Mouse (Mus musculus): ENCODE measurements around the gene Dnm3. TPM values are rescaled to one million over a fixed set of nuclear protein-coding genes. Genes with fewer than 3 reads are reported as not detected.

The Dnm3 gene
- polyA plus RNA-seq (2016; fragmentation: Nextera tagmentation; extraction: Ambion mirVana), result 1.2 and 3.6 TPM in 2 replicates

DNA sequence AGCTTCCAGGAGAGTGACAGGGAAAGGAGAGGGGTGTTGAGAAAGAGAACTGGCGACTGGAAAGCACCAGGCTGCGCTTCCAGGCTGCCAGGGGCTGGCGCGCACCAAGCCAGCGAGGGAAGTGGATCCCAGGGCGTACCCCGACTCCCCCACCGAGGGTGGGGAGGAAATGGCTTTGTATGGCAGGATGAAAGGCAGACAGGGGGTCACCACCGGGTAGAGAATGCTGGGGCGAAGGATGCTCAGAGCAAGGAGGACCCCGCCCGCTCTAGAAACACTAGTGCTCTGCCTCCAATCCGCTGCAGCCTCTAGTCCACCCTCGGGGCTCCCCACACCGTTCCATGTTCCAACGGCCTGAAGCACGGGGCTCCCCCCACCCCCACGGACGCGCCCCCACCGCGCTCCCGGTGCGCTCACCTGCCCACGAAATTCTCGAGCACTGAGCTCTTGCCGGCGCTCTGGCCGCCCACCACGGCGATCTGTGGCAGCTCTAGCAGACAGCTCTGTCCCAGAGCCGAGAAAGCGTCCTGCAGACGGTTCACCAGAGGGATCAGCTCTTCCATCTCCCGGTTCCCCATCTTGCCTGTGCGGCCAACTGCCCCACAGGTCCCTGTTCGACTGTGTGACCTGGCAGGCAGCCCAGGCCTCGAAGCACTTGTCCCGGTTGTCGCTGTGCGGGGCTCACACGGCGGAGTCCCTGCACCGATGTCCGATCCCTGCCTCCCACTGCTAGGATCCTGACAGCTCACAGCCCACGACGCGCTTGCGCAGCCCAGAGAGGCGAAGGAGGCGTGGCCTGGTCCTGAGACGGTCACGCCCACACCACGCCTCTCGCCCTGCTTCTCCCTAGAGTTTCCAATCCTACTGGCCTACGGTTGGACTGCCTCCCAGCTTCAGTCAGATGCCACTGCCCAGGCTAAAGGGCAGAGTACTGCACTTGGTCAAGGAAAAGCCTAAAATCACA, at the start of gene Dnm3:
Dnm3 (minus strand) TSS at position 789 of the 964 bp plus-strand sequence.
- peak; percentile 96 for DNase-seq (ENCODE audit: low spot score)
- Histone ChIP-seq H3K4me1 (peaks cover 13% of the 10 kb centered on the region), H3K36me3 (no peaks in the 10 kb centered on the region), H3K9me3 (no peaks in the 10 kb centered on the region), H3K4me3 (peak within 1 kb of the TSS; percentile 73), H3K27me3 (ENCODE audit: insufficient read depth, poor library complexity, severe bottlenecking) (peaks cover 32% of the 10 kb centered on the region), H3K27ac (peak within 1 kb of the TSS; percentile 65)
- WGBS, result under 1% methylated on average over 56 of the region's 56 CpGs

DNA sequence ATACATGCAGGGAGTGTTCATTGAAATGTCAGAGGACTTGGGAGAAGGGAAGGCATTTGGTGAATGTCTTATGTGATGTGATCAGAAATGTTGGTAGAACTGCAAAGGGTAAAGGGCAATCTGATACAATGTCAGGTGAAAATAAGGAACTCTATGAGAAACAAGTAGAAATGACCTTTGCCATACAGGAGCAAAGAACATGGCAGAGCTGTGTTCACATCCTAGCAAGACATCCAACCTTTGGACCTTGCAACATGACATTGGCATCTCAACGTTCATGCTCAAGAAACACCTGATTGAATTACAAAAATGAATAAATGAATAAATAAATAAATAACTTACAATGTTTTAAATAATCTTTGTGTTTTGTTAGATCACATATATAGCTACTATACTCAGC, 37.3 kb upstream of the Dnm3 start:
- Histone ChIP-seq H3K27me3 (ENCODE audit: insufficient read depth, poor library complexity, severe bottlenecking) (no peaks in the 10 kb centered on the region), H3K4me1 (no peaks in the 10 kb centered on the region), H3K9me3 (no peaks in the 10 kb centered on the region), H3K27ac (no peak overlapping the region), H3K36me3 (no peaks in the 10 kb centered on the region), H3K4me3 (no peak overlapping the region)
- WGBS, result 68% methylated on average over 1 of the region's 1 CpGs
- no peak for DNase-seq (ENCODE audit: low spot score)

DNA sequence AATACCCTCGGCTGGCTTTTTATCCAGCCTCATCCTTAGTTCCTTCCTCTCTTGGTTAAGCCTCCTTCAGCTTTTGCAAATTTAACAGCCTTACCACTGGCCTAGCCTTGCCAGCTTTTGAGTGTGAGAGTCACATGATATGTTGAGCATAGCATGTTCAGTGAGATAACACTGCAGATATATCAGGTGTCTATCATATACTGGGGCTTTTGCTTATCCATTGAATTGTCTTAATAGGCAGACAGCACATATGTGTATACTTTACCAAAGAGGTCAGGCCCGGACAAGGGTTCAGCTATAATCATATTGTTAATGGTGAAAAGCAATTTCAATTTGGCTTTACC, 32.2 kb upstream of the Dnm3 start:
- H3K9me3 ChIP-seq, result no peaks in the 10 kb centered on the region
- peaks cover 12% of the 10 kb centered on the region for H3K4me1 ChIP-seq
- H3K4me3 ChIP-seq, result no peak overlapping the region
- no peaks in the 10 kb centered on the region for H3K36me3 ChIP-seq
- no peak for DNase-seq (ENCODE audit: low spot score)
- 61% methylated on average over 2 of the region's 2 CpGs for WGBS
- H3K27me3 ChIP-seq (ENCODE audit: insufficient read depth, poor library complexity, severe bottlenecking), result no peaks in the 10 kb centered on the region
- H3K27ac ChIP-seq, result no peak overlapping the region

- Histone ChIP-seq H3K4me3 (no peak overlapping the region), H3K9me3 (no peaks in the 10 kb centered on the region), H3K36me3 (no peaks in the 10 kb centered on the region), H3K27me3 (ENCODE audit: insufficient read depth, poor library complexity, severe bottlenecking) (no peaks in the 10 kb centered on the region), H3K27ac (no peak overlapping the region), H3K4me1 (peaks cover 12% of the 10 kb centered on the region)
- 25% methylated on average over 12 of the region's 12 CpGs for WGBS
- DNase-seq (ENCODE audit: low spot score), result no peak
Measured at GRCm38 (mm10) chr1:162509329-162510012, 31.6 kb upstream of the Dnm3 start.

- no peak for DNase-seq (ENCODE audit: low spot score)
- Histone ChIP-seq H3K4me3 (no peak overlapping the region), H3K27ac (no peak overlapping the region), H3K9me3 (no peaks in the 10 kb centered on the region), H3K4me1 (peaks cover 12% of the 10 kb centered on the region), H3K36me3 (no peaks in the 10 kb centered on the region), H3K27me3 (ENCODE audit: insufficient read depth, poor library complexity, severe bottlenecking) (no peaks in the 10 kb centered on the region)
- WGBS, result 67% methylated on average over 4 of the region's 4 CpGs
Measured at GRCm38 (mm10) chr1:162508211-162509005, 30.6 kb upstream of the Dnm3 start.

GRCm38 (mm10) chr1:162506516-162506915, 28.7 kb upstream of the Dnm3 start:
- Histone ChIP-seq H3K36me3 (no peaks in the 10 kb centered on the region), H3K27me3 (ENCODE audit: insufficient read depth, poor library complexity, severe bottlenecking) (no peaks in the 10 kb centered on the region), H3K4me3 (no peak overlapping the region), H3K4me1 (peaks cover 12% of the 10 kb centered on the region), H3K9me3 (no peaks in the 10 kb centered on the region), H3K27ac (no peak overlapping the region)
- DNase-seq (ENCODE audit: low spot score), result no peak
- WGBS, result 85% methylated on average over 4 of the region's 4 CpGs

DNA sequence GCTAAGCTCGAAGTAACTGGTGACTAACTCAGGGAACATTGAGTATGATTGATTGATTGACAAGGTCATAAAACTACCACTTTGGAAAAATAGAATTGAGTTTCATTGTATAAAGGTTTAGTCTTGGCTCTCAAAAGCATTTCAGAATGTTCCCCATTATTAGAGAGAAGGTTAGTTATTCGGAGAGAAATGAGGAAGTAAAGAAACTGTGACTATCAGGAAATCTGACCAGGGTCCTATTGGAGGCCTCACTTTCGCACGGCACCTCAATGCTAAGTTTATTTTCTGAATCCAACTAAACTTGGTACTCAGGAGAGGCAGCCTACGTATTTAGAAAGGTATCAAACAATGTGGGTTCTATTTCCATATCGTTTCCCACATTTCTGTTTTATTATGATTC, 27.8 kb upstream of the Dnm3 start:
- peaks cover 12% of the 10 kb centered on the region for H3K4me1 ChIP-seq
- H3K9me3 ChIP-seq, result no peaks in the 10 kb centered on the region
- DNase-seq (ENCODE audit: low spot score), result no peak
- H3K4me3 ChIP-seq, result no peak overlapping the region
- H3K36me3 ChIP-seq, result no peaks in the 10 kb centered on the region
- WGBS, result 81% methylated on average over 6 of the region's 6 CpGs
- no peaks in the 10 kb centered on the region for H3K27me3 ChIP-seq (ENCODE audit: insufficient read depth, poor library complexity, severe bottlenecking)
- H3K27ac ChIP-seq, result no peak overlapping the region

- Histone ChIP-seq H3K27me3 (ENCODE audit: insufficient read depth, poor library complexity, severe bottlenecking) (peaks cover 32% of the 10 kb centered on the region), H3K9me3 (no peaks in the 10 kb centered on the region), H3K27ac (no peak overlapping the region), H3K4me1 (peaks cover 13% of the 10 kb centered on the region), H3K4me3 (peak overlapping the region; percentile 73), H3K36me3 (no peaks in the 10 kb centered on the region)
- no peak for DNase-seq (ENCODE audit: low spot score)
- 2% methylated on average over 19 of the region's 19 CpGs for WGBS
Measured at GRCm38 (mm10) chr1:162476531-162477080, 1.2 kb downstream of the Dnm3 start.

DNA sequence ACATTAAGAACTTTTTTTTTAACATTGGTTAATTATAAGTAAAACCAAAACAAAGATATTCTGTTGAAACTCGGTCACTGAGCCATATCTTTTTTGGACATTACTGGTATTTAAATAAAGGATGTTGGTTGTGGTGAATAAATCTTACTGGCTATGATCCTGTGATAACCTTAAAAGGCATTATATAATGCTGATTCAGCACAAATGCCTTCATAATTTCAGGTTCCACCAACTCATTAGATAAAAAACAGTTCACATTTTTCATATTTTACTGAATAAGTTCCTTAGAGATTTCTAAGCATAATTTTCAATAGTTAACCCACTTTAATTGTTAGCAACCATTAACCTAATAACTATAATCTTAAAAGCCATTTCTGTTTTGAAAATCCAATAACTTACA, 4.9 kb downstream of the Dnm3 start:
- peaks cover 11% of the 10 kb centered on the region for H3K4me1 ChIP-seq
- H3K4me3 ChIP-seq, result no peak overlapping the region
- peaks cover 32% of the 10 kb centered on the region for H3K27me3 ChIP-seq (ENCODE audit: insufficient read depth, poor library complexity, severe bottlenecking)
- no peak for DNase-seq (ENCODE audit: low spot score)
- no peaks in the 10 kb centered on the region for H3K9me3 ChIP-seq
- H3K27ac ChIP-seq, result no peak overlapping the region
- H3K36me3 ChIP-seq, result no peaks in the 10 kb centered on the region
- 70% methylated on average over 1 of the region's 1 CpGs for WGBS

DNA sequence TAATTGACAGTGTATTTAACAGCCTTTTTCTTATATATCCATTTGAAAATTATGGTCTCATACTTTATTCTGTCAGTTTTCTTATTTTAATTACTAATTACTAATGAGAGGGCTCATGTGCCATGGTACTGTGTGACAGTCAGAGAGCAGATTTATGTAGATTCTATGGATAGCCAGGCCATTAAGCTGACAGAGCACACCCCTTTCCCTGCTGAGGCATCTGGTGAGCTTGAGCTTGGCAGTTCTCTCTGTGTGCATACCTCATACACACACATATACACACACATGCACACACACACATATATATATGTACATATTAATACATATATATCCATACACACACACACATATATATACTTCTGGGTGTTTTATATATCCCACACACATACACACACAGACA, 6.7 kb downstream of the Dnm3 start:
- H3K36me3 ChIP-seq, result no peaks in the 10 kb centered on the region
- no peak for DNase-seq (ENCODE audit: low spot score)
- no peaks in the 10 kb centered on the region for H3K4me1 ChIP-seq
- no peak overlapping the region for H3K4me3 ChIP-seq
- no peaks in the 10 kb centered on the region for H3K9me3 ChIP-seq
- peaks cover 19% of the 10 kb centered on the region for H3K27me3 ChIP-seq (ENCODE audit: insufficient read depth, poor library complexity, severe bottlenecking)
- no peak overlapping the region for H3K27ac ChIP-seq

DNA sequence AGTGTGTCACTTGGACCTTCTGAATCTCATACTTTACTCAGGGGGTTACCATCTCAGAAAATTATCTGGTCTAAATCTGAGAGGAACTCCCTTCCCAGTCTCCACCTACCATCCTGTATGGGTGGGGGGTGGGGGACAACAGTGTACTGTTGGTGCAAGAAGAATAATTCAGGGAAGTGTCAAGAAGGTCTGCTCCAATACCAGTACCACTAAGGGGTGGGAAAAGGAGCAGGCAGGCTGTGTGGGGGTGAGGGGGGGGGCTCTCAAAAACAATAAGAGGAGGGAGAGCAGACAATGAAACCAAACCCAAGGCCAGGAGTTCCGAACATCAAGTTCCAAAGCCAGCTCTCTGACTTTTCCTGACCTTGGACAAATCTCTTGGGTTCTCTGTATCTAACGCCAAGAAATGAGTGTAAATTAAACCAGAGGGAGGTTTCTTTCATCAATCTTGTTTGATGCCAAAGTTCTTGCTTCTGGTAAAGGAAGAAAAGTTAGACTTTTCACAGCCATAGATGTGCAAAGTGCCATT, 8.0 kb downstream of the Dnm3 start:
- 54% methylated on average over 2 of the region's 2 CpGs for WGBS
- H3K27ac ChIP-seq, result no peak overlapping the region
- H3K4me3 ChIP-seq, result no peak overlapping the region
- H3K9me3 ChIP-seq, result no peaks in the 10 kb centered on the region
- H3K36me3 ChIP-seq, result no peaks in the 10 kb centered on the region
- peaks cover 6% of the 10 kb centered on the region; the same call in 1 of the 2 replicates for H3K27me3 ChIP-seq (ENCODE audit: insufficient read depth, poor library complexity, severe bottlenecking)
- no peaks in the 10 kb centered on the region for H3K4me1 ChIP-seq
- no peak for DNase-seq (ENCODE audit: low spot score)

DNA sequence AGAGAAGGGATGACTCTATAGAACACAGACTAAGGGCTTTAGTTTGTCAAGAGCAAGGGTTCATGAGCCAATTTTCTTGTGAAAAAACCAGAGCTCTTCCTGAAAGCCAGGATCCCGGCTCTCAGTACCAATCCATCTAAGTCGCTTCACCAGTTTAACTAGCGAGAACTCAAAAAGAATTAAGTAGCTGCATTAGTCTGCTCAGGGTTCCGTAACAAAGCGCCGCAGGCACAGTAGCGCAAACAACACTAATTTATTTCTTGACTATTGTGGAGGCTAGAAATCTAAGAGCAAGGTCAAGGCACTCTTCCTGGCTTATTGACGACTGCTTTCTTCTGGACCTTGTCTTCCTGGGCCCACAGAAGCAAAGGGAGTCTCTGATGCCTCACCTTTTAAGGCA, 14.2 kb downstream of the Dnm3 start:
- Histone ChIP-seq H3K4me3 (no peak overlapping the region), H3K4me1 (no peaks in the 10 kb centered on the region), H3K36me3 (no peaks in the 10 kb centered on the region), H3K27me3 (ENCODE audit: insufficient read depth, poor library complexity, severe bottlenecking) (no peaks in the 10 kb centered on the region), H3K27ac (no peak overlapping the region), H3K9me3 (no peaks in the 10 kb centered on the region)
- 88% methylated on average over 8 of the region's 8 CpGs for WGBS
- DNase-seq (ENCODE audit: low spot score), result no peak

All from heart, embryonic 10.5 days (tissue).